Mouse (Mus musculus) cerebellum, adult 9-10 months (tissue): Measurements from ENCODE around the gene Mreg.
"Not testable (repeated sequence)": the region's sequence is repeated elsewhere in the genome, so short reads cannot be mapped to it uniquely, and the experiment has no call there.

ENCODE experiments used
- DNase-seq: peaks from one replicate; pipeline ENCODE4 v3.0.0; 2022

Mreg gene

DNA sequence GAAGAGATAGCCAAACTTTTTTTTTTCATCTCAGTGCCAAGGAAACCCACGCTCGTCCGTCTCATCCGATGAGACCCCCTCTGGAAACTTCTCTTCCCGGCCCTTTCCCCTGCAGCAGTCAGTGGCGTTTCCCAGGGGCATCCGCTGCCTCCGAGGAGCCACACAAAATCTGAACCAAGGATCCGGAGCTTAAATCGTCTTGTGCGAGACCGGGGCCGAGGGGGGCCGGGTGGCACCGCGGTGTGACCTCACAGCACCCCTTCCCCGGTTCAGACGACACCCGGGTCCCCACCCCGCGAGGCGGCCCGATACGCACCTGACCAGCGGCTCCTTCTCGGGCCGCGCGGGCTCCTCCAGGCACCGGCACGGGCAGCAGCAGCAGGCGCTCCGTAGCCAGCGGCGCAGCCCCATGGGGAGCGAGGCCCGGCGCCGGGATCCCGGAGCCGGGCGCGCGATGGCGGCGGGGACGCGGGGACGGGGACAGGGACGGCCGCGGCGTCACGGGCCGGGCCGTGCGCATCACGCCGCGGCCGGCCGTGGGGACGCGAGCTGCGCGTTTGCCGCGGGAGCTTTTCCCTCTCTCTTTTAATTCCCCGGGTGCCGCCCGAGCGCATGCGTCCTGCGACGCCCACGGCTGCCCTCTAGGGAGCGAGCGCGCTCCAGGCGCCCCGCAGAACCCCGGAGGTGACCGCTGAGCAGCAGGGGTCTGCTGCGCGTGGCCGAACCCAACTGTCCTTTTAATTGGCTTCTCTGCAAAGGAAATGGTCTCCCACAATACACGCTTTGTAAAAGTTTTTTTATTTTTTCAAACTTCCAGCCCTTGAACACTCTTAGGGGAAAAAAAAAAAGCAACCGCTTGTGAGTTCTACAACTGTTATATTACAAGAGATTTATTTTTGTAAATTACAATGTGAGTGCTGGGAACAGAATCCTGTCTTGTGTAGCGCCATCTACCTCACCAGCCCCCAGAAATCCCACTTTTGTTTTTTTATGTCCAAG, at the start of gene Mreg:
Mreg (minus strand) TSS at position 607 of the 999 bp plus-strand sequence.
- DNase-seq: peak; percentile 74

DNA sequence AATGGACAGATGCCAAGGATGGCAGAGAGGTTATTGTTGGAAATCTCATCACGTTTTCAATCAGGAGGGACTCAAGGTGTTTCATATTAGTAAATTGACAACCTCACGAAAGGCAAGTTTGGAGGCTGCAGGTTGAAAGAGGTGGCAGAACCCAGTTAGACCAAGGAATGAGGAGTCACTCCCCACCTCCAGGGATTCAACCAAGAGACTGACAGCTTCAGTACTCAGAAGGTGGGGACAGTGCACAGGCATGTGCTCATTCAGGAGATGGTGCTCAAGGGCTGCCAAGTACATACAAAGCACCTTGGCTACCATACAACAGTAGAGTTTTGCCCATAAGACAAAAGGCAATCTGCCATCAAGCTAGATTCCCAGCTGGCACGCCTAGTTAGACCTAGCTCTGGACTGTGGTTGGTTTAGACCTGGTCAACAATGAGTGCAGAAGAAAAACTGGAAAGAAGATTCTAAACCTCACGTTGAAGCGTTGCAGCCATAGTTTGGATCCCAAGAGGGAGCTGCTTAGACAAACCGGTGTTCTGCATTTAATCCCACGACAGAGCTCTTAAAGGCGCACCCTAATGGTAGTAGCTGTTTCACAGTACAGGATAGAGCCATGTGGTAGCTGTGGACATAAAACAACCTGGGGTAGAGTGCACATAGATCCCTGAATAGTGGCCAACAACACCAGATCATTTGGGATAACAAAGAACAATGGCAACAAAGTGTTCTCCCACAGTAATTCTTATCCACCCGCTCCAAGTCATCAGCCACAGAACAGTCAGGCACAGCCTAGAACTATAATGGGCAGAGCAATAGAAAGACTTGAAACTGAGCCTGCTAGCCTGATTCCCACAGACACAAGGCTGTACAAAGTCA, 44.5 kb upstream of the Mreg start:
- peak; percentile 57 for DNase-seq

DNA sequence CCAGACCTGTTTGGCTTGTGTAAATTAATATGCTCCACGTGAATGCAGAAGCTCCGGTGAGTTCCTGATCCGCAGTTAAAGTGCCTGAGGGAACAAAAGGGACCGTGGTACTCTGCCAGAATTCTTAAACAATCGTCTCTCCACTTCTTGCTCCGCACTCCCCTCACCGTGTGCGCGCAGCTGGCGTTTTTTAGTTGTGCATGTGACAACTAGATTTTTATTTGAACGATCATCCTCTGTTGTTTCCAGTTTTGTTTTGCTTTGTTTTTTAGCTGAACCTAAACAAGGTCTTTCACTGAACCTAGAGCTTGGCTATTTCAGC, 43.7 kb upstream of the Mreg start:
- no peak for DNase-seq

GRCm38 (mm10) chr1:72255062-72255853, 43.2 kb upstream of the Mreg start:
- peak; percentile 57 for DNase-seq

DNA sequence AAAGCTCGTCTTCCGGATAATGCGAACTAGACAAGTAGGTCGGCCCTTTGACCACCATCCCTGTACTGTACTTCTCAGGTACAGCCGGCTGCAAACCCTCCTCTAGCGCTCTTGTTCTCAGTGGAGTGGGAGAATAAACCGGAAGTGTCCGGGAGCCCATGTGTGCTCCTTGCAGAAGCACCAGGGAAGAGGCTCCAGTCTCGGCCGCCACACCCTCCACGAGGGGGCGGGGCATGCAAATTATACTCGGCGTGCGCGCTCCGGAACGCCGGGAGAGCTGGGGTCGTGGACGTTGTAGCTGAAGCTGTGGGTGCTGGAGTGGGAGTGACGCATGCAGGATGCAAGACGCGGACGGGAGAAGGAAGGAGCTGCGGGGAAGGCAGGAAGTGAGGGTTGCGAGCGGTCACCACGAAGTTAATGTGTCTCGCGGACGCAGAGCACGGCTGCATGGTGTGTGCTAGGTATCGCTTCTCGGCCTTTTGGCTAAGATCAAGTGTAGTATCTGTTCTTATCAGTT, 42.5 kb upstream of the Mreg start:
- DNase-seq: peak; percentile 86

- no peak for DNase-seq
These were observed 41.9 kb upstream of the Mreg start for GRCm38 (mm10) chr1:72253881-72254491.

DNA sequence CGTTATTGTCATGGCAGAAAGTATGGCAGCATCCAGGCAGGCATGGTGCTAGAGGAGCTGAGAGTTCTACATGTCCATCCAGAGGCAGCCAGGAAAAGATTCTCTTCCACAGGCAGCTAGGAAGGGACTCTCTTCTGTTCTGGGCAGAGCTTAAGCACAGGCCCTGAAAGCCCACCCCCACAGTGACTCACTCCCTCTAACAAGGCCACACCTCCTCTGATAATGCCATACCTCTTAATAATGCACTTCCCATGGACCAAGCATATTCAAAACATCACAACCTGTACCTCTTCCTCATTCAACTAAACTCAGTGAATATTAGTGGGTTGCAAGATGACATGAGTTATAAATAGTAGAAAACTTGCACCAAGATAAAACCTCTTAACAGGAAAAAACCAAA, 39.7 kb upstream of the Mreg start:
- DNase-seq: no peak

DNA sequence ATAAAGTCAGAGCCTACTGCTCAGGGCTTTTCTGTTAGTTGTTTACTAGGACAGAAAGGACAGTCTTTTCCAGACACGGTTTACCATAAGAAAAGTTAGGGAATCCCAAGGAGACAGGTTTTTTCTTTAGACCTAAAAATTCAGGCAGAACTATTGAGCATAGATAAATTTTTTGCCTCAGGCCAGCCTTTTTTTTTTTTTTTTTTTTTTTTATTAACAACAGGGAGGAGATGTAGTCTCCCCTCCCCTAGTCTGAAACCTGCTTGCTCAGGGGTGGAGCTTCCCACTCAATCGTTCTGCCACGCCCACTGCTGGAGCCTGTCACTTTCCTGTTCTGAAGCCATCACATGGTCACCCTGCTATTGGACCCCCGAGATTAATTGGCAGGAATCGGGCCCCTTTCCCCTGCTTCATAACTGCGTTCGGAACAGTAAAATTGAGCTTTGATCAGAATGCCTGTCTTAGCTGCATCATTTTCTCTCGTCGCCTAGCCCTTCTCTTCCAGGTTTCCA, 36.2 kb upstream of the Mreg start:
- DNase-seq: not testable (repeated sequence)

DNA sequence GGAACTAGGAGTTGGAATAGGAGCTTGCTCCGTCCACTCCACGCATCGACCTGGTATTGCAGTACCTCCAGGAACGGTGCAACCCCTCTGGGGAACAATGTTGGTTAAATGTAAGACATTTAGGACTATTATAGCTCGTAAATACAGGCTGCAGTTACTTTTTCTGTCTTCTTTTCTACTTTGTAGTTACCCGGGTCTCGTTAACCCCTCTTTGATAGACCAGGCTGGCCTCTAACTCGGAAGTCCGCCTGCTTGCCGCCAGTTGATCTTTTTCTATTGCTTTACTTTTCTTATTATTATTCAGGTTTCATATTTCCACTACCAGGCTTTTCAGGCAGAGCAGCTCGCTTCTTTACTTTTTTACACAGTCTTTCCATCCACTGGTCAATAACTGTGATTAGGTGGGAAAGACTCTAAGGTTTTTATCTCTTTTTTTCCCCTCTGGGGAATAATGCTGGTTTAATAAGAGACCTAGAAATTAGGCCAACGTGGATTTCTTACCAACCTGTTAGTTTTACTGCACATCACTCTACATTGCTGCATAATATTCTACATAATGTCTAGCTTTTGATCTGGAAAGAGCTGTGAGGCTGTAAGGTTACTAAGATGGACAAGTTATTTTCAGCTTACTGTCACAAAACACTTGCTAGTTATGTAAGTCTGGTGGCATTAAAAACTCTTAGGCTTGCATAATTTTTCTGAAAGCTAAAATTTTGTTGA, 32.4 kb upstream of the Mreg start:
- no peak for DNase-seq

DNA sequence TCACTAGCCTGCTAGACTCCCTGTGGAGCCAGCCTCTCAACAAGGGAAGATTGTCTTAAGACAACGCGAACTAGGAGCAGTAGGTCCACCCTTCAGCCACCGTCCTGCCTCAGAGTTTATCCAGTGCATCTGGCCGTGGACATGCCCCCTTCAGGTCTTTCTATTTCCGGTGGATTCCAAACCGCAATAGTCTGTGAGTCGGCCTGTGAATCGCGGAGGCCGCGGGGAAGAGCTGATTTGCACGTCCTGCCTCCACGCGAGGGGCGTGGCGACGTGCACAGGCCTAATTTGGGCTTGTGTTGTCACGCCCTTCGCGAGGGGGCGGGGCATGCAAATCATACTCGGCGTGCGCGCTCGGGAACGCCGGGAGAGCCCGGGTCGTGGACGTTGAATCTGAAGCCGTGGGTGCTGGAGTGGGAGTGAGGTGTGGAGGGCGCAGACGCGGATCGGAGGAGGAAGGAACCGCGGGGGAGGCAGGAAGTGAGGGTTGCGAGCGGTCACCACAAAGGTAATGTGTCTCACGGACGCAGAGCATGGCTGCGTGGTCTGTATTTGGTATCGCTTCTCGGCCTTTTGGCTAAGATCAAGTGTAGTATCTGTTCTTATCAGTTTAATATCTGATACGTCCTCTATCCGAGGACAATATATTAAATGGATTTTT, 31.7 kb upstream of the Mreg start:
- DNase-seq: peak; percentile 97

DNA sequence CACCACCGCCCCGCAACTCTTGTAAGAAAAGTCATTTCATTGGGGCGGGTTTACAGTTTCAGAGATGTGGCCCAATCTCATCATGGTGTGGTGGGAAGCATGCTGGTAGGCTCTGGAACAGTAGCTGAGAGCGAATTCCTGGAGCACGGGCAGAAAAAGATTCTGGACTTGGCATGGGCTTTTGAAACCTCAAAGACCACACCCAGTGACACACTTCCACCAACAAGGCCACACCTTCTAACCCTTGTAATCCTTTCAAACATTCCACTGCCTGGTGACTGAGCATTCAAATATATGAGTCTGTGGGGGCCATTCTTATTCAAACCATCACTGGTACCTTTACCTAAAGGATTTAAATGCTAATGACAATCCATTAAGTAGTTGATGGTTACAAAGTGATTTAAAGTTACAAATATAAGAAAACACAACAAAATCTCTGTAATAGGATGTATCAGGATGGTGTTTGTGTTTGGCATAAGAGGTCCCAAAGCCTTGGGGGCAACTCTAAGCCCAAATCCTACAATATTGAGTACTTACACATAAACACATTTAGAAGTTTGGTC, 30.6 kb upstream of the Mreg start:
- DNase-seq: no peak

DNA sequence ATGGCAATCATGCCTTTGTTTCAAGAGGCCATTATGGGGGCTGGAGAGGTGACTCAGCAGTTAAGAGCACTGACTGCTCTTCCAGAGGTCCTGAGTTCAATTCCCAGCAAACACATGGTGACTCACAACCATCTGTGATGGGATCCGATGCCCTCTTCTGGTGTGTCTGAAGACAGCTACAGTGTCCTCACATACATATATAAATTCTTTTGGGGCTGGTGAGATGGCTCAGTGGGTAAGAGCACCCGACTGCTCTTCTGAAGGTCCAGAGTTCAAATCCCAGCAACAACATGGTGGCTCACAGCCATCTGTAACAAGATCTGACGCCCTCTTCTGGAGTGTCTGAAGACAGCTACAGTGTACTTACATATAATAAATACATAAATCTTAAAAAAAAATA, 27.0 kb upstream of the Mreg start:
- DNase-seq: not testable (repeated sequence)

- no peak for DNase-seq
These were observed 26.0 kb upstream of the Mreg start for GRCm38 (mm10) chr1:72238016-72238580.

GRCm38 (mm10) chr1:72237007-72237775, 25.1 kb upstream of the Mreg start:
- peak; percentile 70 for DNase-seq

GRCm38 (mm10) chr1:72236363-72237006, 24.4 kb upstream of the Mreg start:
- peak; percentile 80 for DNase-seq

- not testable (repeated sequence) for DNase-seq
These were observed 20.5 kb upstream of the Mreg start for GRCm38 (mm10) chr1:72232592-72232991.

DNA sequence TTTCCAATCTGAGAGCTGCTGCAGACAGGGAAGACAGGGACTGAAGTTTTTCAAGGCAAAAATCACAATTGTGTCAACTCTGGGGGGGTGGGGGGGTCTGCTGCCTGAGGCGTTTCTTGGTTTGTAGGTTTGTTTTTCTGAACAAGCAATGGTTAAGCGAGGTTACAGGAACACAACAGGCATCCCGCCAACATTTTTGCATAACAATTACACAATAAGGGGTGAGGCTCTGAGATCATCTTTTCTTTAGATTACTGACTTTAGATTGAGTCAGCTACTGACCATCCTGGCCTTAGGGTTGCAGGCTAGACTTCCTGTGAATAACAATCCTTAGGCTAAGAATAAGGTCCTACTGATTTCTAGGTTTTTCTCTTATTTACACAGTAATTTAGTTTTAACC, 16.9 kb upstream of the Mreg start:
- DNase-seq: no peak

GRCm38 (mm10) chr1:72227546-72227945, 15.4 kb upstream of the Mreg start:
- no peak for DNase-seq
